Mouse (Mus musculus): ENCODE data around the gene Rnf216.

DNA sequence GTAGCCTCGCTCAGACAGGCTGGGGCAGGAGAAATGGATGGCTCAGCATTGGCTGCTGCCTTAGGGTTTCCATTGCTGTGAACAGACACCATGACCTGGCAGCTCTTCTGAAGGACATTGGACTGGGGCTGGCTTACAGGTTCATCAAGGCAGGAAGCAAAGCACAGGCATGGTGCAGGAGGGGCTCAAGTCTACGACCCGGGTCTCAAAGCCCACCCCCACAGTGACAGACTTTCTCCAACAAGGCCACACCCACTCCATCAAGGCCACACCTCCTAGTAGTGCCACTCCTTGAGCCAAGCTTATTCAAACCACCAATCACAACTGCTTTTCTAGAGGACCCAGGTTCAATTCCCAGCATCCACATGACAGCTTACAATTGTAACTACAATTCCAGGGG lies 138.8 kb downstream of the Rnf216 start:
- TF ChIP-seq CTCF (IDR thresholded peaks at IDR 0.05; ENCODE audit: low read depth, low read length) (no peak), POLR2A (IDR thresholded peaks at IDR 0.05; ENCODE audit: borderline replicate concordance, low read depth, low read length) (no peak)
